Mouse (Mus musculus) embryonic fibroblast, embryonic 13.5 days (primary cell): Measurements from ENCODE around the gene Ubxn6.

ENCODE experiments used
- CTCF ChIP-seq: IDR thresholded peaks from 2 replicates; pipeline ENCODE4 v1.5.1; 2011; ENCODE audit warnings: mild to moderate bottlenecking, control low read depth, low read length, moderate library complexity, borderline replicate concordance; ENCODE audit not compliant: insufficient read depth
- POLR2A ChIP-seq: IDR thresholded peaks from 2 replicates; pipeline ENCODE4 v1.6.1; 2011; ENCODE audit warnings: low read depth, mild to moderate bottlenecking, control low read depth, low read length, moderate library complexity

DNA sequence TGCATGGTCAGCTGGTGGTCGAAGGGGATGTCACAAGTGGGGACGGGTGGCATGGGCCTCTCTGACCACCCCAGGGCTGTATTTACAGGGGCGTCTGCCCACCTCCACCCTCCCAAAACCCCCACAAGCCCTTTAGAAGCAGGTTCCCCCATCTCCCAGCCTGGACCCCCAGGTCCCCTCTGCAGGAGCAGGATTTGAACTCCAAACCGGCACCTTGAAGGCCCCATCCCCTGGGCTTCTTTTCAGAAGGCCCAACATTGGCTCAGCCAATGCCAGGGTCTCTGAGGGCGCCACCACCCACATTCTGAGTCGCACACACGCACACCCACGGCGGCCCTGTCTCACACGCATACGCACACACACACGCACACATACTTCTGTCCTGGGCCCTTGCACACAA, 48.3 kb upstream of the Ubxn6 start:
- no peak for TF ChIP-seq CTCF
- TF ChIP-seq POLR2A = no peak
